Mouse (Mus musculus): ENCODE measurements around the gene Gfod2. TPM values are rescaled to one million over a fixed set of nuclear protein-coding genes. Genes with fewer than 3 reads are reported as not detected.

Gfod2 gene
- polyA plus RNA-seq, 1 experiment from 2014 or later: 11.8 TPM

DNA sequence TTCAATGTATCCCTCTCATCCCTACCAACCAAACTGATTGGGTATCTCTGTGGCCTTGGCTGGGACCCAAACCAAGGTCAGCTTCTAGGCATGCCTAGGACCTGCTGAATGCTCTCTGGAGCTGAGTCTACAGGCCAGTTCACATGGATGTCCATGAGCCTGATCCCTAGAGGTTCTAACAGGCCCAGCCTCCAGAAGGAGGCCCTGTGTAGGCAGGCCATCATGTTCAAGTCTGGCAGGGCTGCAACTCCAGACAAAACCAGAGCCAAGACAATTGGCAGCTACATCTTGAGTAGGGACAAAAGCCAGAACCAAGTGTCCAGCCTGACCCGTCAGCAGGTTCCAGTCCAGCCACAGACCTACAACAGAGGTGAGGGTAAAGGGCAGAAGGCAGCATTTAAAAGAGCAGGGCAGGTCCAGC, 15.0 kb upstream of the Gfod2 start:
- Histone ChIP-seq H3K9me3 (ENCODE audit: control insufficient read depth, low read length) (no peaks in the 10 kb centered on the region), H3K27ac (ENCODE audit: low read depth) (no peak overlapping the region), H3K4me1 (replicated peaks; ENCODE audit: control insufficient read depth, insufficient read depth, low read length) (no peaks in the 10 kb centered on the region), H3K27me3 (replicated peaks; ENCODE audit: control insufficient read depth, insufficient read depth, low read length) (no peaks in the 10 kb centered on the region), H3K36me3 (ENCODE audit: control insufficient read depth, insufficient read depth, low read length) (peaks cover 93% of the 10 kb centered on the region), H3K4me2 (ENCODE audit: low read length) (no peak overlapping the region), H3K9ac (ENCODE audit: low read length) (no peak overlapping the region), H3K4me3 (ENCODE audit: low read depth, low read length) (no peak overlapping the region)
- DNase-seq (ENCODE audit: low spot score) (no peak), ATAC-seq (replicated peaks; ENCODE audit: low FRiP score, low TSS enrichment, low read depth) (no peak)
- WGBS: 96% methylated on average over 1 of the region's 1 CpGs

DNA sequence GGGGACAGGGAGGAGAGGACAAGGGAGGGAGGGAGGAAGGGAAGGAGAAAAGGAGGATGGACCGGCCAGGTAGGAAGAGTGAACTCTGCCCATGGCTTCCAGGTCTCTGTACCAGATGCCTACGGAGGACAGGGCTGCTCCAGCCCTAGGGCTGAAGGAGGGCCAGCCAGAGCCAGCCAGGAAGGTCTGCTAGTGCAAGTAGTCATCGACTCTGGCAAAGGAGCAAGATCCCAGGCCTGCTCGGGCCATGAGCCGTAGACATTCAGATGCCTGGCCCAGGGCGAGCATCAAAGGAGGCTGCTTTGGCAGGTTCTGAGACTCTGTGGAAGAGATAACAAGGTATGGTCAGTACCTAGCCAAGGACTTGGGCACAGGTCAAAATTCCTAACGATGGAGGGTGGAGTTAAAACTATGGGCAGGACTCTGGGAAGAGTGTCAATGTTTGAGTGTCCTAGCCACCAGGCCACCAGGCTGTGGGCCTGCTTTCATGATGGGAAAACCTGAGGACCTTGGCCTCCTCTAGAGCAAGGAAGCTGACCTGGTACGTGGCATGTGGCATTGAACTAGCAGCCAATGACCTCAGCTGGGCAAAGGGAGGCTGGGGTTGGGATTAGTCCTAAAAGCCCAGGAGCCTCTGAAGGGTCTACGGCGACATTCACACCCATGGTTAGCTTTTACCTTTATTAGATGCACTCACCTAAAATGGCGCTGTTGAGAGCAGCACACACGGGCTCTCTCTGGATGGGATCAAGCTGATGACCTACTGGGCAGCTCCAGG, 13.1 kb upstream of the Gfod2 start:
- Histone ChIP-seq H3K36me3 (ENCODE audit: control insufficient read depth, insufficient read depth, low read length) (peaks cover 80% of the 10 kb centered on the region), H3K9me3 (ENCODE audit: control insufficient read depth, low read length) (no peaks in the 10 kb centered on the region), H3K4me1 (replicated peaks; ENCODE audit: control insufficient read depth, insufficient read depth, low read length) (no peaks in the 10 kb centered on the region), H3K27ac (ENCODE audit: low read depth) (no peak overlapping the region), H3K4me3 (ENCODE audit: low read depth, low read length) (no peak overlapping the region), H3K4me2 (ENCODE audit: low read length) (no peak overlapping the region), H3K27me3 (replicated peaks; ENCODE audit: control insufficient read depth, insufficient read depth, low read length) (no peaks in the 10 kb centered on the region), H3K9ac (ENCODE audit: low read length) (no peak overlapping the region)
- DNase-seq (ENCODE audit: low spot score) (no peak), ATAC-seq (replicated peaks; ENCODE audit: low FRiP score, low TSS enrichment, low read depth) (no peak)
- 92% methylated on average over 12 of the region's 12 CpGs for WGBS

DNA sequence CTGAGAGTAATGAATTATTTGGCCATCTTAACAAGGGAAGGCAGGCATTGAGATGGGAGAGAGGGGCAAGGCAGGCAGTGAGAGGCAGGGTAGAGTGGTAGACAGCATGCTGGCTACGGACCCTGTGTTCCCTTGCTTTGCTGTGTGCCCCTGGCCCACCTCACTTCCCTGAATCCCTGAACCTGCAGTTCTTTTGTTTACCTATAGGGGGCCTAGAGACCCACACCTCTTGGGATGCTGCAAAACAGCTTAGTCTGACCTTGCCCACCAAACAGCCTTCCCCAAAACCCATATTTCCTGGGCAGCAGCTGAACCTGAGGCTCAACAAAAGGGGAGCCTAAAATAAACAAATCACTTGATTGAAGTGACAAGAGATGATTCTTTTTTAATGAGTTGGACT, 12.1 kb upstream of the Gfod2 start:
- Histone ChIP-seq H3K9me3 (ENCODE audit: control insufficient read depth, low read length) (no peaks in the 10 kb centered on the region), H3K27ac (ENCODE audit: low read depth) (no peak overlapping the region), H3K36me3 (ENCODE audit: control insufficient read depth, insufficient read depth, low read length) (peaks cover 71% of the 10 kb centered on the region), H3K9ac (ENCODE audit: low read length) (no peak overlapping the region), H3K27me3 (replicated peaks; ENCODE audit: control insufficient read depth, insufficient read depth, low read length) (no peaks in the 10 kb centered on the region), H3K4me1 (replicated peaks; ENCODE audit: control insufficient read depth, insufficient read depth, low read length) (no peaks in the 10 kb centered on the region), H3K4me3 (ENCODE audit: low read depth, low read length) (no peak overlapping the region), H3K4me2 (ENCODE audit: low read length) (no peak overlapping the region)
- DNase-seq (ENCODE audit: low spot score) (no peak), ATAC-seq (replicated peaks; ENCODE audit: low FRiP score, low TSS enrichment, low read depth) (peak; percentile 51; the same call in 1 of the 2 replicates)
- 76% methylated on average over 1 of the region's 1 CpGs for WGBS

DNA sequence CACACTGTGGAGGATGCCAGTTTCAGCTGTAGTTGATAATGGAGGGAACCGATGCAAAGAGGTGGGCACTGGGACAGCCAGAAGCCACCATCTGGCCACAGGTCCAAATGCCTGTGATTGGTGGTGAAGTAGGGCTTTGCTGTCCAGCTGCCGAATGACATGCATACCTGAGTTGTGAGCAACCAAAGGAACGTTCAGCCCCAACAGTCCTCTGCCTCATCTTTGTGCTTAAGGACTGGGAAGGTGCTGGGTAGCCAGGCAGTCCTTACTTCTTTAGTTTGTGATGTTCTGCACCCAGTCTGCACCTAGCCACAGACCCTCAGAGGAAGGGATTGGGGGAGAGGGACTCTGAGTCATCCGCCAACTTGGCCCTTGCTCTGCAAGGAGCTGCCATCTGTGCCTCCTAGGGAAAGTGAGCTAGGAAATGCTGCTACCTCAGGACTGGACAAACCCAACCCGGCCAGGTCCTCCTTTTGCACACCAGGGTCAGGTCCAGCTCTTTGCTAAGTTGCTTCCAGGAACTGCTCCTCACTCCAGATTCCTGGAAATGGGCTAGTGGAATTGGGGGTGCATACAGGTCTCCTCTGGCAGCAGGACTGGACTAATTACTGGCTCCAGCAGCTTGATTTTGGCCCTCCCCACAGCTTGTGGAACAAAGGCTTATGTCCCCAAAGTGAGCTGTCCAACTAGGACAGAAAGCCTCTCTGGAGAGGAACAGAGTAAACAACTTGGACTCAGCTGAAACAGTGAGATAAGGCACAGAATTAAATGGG, 10.2 kb upstream of the Gfod2 start:
- ATAC-seq (replicated peaks; ENCODE audit: low FRiP score, low TSS enrichment, low read depth) (no peak), DNase-seq (ENCODE audit: low spot score) (no peak)
- WGBS: 93% methylated on average over 5 of the region's 5 CpGs
- no peaks in the 10 kb centered on the region for H3K9me3 ChIP-seq (ENCODE audit: control insufficient read depth, low read length)
- no peak overlapping the region for H3K4me2 ChIP-seq (ENCODE audit: low read length)
- no peaks in the 10 kb centered on the region for H3K4me1 ChIP-seq (replicated peaks; ENCODE audit: control insufficient read depth, insufficient read depth, low read length)
- no peaks in the 10 kb centered on the region for H3K27me3 ChIP-seq (replicated peaks; ENCODE audit: control insufficient read depth, insufficient read depth, low read length)
- no peak overlapping the region for H3K27ac ChIP-seq (ENCODE audit: low read depth)
- peaks cover 54% of the 10 kb centered on the region for H3K36me3 ChIP-seq (ENCODE audit: control insufficient read depth, insufficient read depth, low read length)
- H3K9ac ChIP-seq (ENCODE audit: low read length): no peak overlapping the region
- H3K4me3 ChIP-seq (ENCODE audit: low read depth, low read length): no peak overlapping the region

DNA sequence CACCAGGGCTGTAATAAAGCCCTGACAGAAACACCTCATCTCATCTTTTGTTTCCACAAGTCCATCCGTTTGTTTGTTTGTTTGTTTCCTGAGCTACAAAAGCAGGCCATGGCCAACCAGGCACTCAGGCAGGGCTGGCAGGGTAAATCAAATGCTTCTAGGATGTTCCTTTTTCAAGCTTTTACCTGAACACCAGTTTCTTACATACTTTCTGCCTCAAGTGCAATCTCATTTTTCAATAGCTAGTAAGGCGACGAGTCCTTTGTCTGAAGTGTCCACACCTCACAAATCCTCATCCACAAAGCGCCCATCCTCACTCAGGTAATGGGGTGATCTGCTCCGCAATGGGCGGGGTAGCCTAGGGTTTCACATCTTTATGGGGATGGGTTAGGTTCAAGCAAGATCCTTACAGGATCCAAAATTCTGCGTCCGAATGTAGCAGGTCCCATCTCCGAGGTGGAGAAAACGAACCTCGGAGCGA, 628 bp downstream of the Gfod2 start:
- Histone ChIP-seq H3K4me1 (replicated peaks; ENCODE audit: control insufficient read depth, insufficient read depth, low read length) (peaks cover 3% of the 10 kb centered on the region; the same call in 1 of the 2 replicates), H3K36me3 (ENCODE audit: control insufficient read depth, insufficient read depth, low read length) (no peaks in the 10 kb centered on the region), H3K27me3 (replicated peaks; ENCODE audit: control insufficient read depth, insufficient read depth, low read length) (0 out of 2 replicates have a peak, but pooled peaks cover 3% of the 10 kb centered on the region), H3K4me3 (ENCODE audit: low read depth, low read length) (peak overlapping the region; percentile 84), H3K9ac (ENCODE audit: low read length) (peak overlapping the region; percentile 66), H3K4me2 (ENCODE audit: low read length) (peak overlapping the region; percentile 85), H3K9me3 (ENCODE audit: control insufficient read depth, low read length) (no peaks in the 10 kb centered on the region), H3K27ac (ENCODE audit: low read depth) (peak overlapping the region; percentile 14; the same call in 1 of the 2 replicates)
- WGBS: 1% methylated on average over 12 of the region's 12 CpGs
- ATAC-seq (replicated peaks; ENCODE audit: low FRiP score, low TSS enrichment, low read depth) (peak; percentile 20; the same call in 1 of the 2 replicates), DNase-seq (ENCODE audit: low spot score) (no peak)

DNA sequence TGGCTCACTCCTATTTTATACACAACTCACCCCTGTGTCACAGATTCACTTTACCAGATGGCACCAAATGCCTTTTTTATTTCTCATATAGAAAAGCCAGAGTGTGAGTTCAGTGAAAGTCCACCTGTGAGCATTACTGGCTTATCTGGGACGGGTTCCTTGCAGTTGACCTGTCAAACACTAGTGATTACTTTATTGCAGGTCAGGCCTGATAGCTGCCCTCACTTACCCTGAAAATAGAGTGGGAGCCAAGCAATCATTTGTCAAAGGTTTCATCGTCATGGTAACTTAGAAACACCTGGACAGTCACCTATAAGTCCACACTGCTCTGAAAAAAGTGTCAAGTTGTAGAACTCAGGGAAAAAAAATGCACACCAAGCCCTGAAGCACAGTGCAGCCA, 3.8 kb downstream of the Gfod2 start:
- Histone ChIP-seq H3K27ac (ENCODE audit: low read depth) (no peak overlapping the region), H3K36me3 (ENCODE audit: control insufficient read depth, insufficient read depth, low read length) (no peaks in the 10 kb centered on the region), H3K9ac (ENCODE audit: low read length) (no peak overlapping the region), H3K9me3 (ENCODE audit: control insufficient read depth, low read length) (no peaks in the 10 kb centered on the region), H3K4me1 (replicated peaks; ENCODE audit: control insufficient read depth, insufficient read depth, low read length) (peaks cover 13% of the 10 kb centered on the region), H3K27me3 (replicated peaks; ENCODE audit: control insufficient read depth, insufficient read depth, low read length) (0 out of 2 replicates have a peak, but pooled peaks cover 7% of the 10 kb centered on the region), H3K4me2 (ENCODE audit: low read length) (no peak overlapping the region), H3K4me3 (ENCODE audit: low read depth, low read length) (no peak overlapping the region)
- 46% methylated on average over 2 of the region's 2 CpGs for WGBS
- DNase-seq (ENCODE audit: low spot score): no peak
- ATAC-seq (replicated peaks; ENCODE audit: low FRiP score, low TSS enrichment, low read depth): no peak

DNA sequence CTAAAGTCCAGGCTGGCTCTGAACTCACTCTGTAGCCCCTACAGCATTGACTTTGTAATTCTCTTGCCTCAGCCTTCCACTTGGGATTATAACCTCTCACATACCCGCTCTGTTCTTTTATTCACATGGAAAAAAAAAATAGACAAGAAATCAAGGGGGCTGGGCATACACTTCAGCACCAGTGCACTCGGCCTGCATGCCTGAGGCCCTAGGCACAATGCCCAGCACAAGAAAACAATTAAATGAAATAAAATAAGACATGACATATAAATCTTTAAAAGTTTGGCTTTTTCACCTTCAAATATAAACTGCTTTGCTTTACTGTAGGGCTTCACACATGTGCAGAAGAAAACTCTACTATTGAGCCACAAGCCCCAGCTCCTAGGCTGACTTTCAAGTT, 4.5 kb downstream of the Gfod2 start:
- no peaks in the 10 kb centered on the region for H3K36me3 ChIP-seq (ENCODE audit: control insufficient read depth, insufficient read depth, low read length)
- WGBS: 74% methylated on average over 2 of the region's 2 CpGs
- H3K27me3 ChIP-seq (replicated peaks; ENCODE audit: control insufficient read depth, insufficient read depth, low read length): 0 out of 2 replicates have a peak, but pooled peaks cover 7% of the 10 kb centered on the region
- no peak overlapping the region for H3K4me2 ChIP-seq (ENCODE audit: low read length)
- no peak overlapping the region for H3K9ac ChIP-seq (ENCODE audit: low read length)
- no peak overlapping the region for H3K27ac ChIP-seq (ENCODE audit: low read depth)
- DNase-seq (ENCODE audit: low spot score) (no peak), ATAC-seq (replicated peaks; ENCODE audit: low FRiP score, low TSS enrichment, low read depth) (no peak)
- no peaks in the 10 kb centered on the region for H3K9me3 ChIP-seq (ENCODE audit: control insufficient read depth, low read length)
- no peak overlapping the region for H3K4me3 ChIP-seq (ENCODE audit: low read depth, low read length)
- peaks cover 14% of the 10 kb centered on the region for H3K4me1 ChIP-seq (replicated peaks; ENCODE audit: control insufficient read depth, insufficient read depth, low read length)

DNA sequence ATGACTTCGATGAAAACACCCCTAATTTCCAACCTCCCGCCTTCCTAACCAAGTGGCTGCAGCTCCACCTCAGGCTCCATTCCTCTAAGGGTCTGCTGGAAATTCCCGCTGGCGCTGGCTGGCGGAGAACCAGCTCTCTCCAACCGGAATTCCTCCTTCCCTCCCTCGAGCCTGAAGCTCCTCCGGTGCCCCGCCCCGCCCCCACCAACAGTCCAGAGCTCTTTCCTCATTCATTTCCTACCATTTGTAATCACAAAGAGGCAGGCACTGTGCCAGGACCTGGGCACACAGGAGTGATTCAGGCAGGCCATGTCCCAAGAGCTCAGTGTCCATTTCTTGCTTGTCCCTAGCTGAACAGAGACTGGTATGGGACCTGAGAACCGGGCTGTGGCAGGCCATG, 7.9 kb downstream of the Gfod2 start:
- peak; percentile 66 for DNase-seq (ENCODE audit: low spot score)
- Histone ChIP-seq H3K36me3 (ENCODE audit: control insufficient read depth, insufficient read depth, low read length) (no peaks in the 10 kb centered on the region), H3K9me3 (ENCODE audit: control insufficient read depth, low read length) (no peaks in the 10 kb centered on the region), H3K9ac (ENCODE audit: low read length) (no peak overlapping the region), H3K4me3 (ENCODE audit: low read depth, low read length) (no peak overlapping the region), H3K27ac (ENCODE audit: low read depth) (peak overlapping the region; percentile 48; the same call in 1 of the 2 replicates), H3K4me1 (replicated peaks; ENCODE audit: control insufficient read depth, insufficient read depth, low read length) (peaks cover 17% of the 10 kb centered on the region), H3K4me2 (ENCODE audit: low read length) (no peak overlapping the region), H3K27me3 (replicated peaks; ENCODE audit: control insufficient read depth, insufficient read depth, low read length) (0 out of 2 replicates have a peak, but pooled peaks cover 7% of the 10 kb centered on the region)
- 8% methylated on average over 11 of the region's 11 CpGs for WGBS
- 0 out of 2 replicates have a peak, but pooled peaks have one; percentile 27 for ATAC-seq (replicated peaks; ENCODE audit: low FRiP score, low TSS enrichment, low read depth)

All from intestine, embryonic 14.5 days (tissue).